Mouse (Mus musculus) limb, embryonic 11.5 days (tissue): Measurements from ENCODE around the gene Nudt9. TPM values are rescaled to one million over a fixed set of nuclear protein-coding genes. Genes with fewer than 3 reads are reported as not detected.
"Not testable (repeated sequence)": the region's sequence is repeated elsewhere in the genome, so short reads cannot be mapped to it uniquely, and the experiment has no call there.

Experiments used
- ATAC-seq: fragments of 200-750 bp; cut with Nextera tagmentation; 2 replicates; pipeline ENCODE4 v1.8.0; 2017; ENCODE audit warnings: low read depth; ENCODE audit not compliant: insufficient number of reproducible peaks, low FRiP score, low TSS enrichment
- DNase-seq: peaks from one replicate; pipeline ENCODE4 v3.0.0-alpha.2; 2015; ENCODE audit warnings: low spot score
- H3K27ac ChIP-seq: fragments of 300-500 bp; sonication (generic); replicated peaks from 2 replicates; pipeline ENCODE4 v1.5.1; 2014; ENCODE audit warnings: low read depth, mild to moderate bottlenecking, low read length
- H3K27me3 ChIP-seq: fragments of 300-500 bp; sonication (generic); 2 replicates; pipeline ENCODE4 v1.6.1; 2014; ENCODE audit warnings: mild to moderate bottlenecking, low read length, mixed read lengths; ENCODE audit not compliant: control insufficient read depth, insufficient read depth
- H3K36me3 ChIP-seq: fragments of 300-500 bp; sonication (generic); 2 replicates; pipeline ENCODE4 v1.6.1; 2014; ENCODE audit warnings: mild to moderate bottlenecking, low read length, moderate library complexity, mixed read lengths; ENCODE audit not compliant: control insufficient read depth, insufficient read depth
- H3K4me1 ChIP-seq: fragments of 300-500 bp; sonication (generic); 2 replicates; pipeline ENCODE4 v1.6.1; 2014; ENCODE audit warnings: low read length, mixed read lengths; ENCODE audit not compliant: control insufficient read depth, insufficient read depth
- H3K4me2 ChIP-seq: fragments of 300-500 bp; sonication (generic); 2 replicates; pipeline ENCODE4 v1.6.1; 2014; ENCODE audit warnings: low read depth, mild to moderate bottlenecking, moderate library complexity; ENCODE audit not compliant: severe bottlenecking
- H3K4me3 ChIP-seq: fragments of 300-500 bp; sonication (generic); 2 replicates; pipeline ENCODE4 v1.5.1; 2014; ENCODE audit warnings: low read depth, low read length
- H3K9ac ChIP-seq: fragments of 300-500 bp; sonication (generic); 2 replicates; pipeline ENCODE4 v1.6.1; 2014; ENCODE audit warnings: mild to moderate bottlenecking, low read length
- H3K9me3 ChIP-seq: fragments of 300-500 bp; sonication (generic); 2 replicates; pipeline ENCODE4 v1.6.1; 2016; ENCODE audit warnings: low read length; ENCODE audit not compliant: control insufficient read depth
- WGBS: fragments of 180-500 bp; shearing (Covaris S2); extraction: QIAGEN DNeasy Blood & Tissue Kit; methylation state at CpG from one replicate; pipeline ENCODE4 v1.1.7; 2014; 5-methylcytosine and 5-hydroxymethylcytosine counted together
- polyA plus RNA-seq: library from polyadenylated mRNA; unstranded; fragments of >200 nt; fragmentation: Nextera tagmentation; extraction: Ambion mirVana; gene quantifications from 2 replicates; pipeline ENCODE4 v1.2.1, GENCODE M21; 2014

Gene Nudt9
- polyA plus RNA-seq, 1 experiment from 2014 or later: 67.7 TPM

- Histone ChIP-seq H3K9me3 (no peaks in the 10 kb centered on the region), H3K9ac (no peak overlapping the region), H3K36me3 (no peaks in the 10 kb centered on the region), H3K4me2 (no peak overlapping the region), H3K4me3 (no peak overlapping the region), H3K27me3 (no peaks in the 10 kb centered on the region), H3K4me1 (no peaks in the 10 kb centered on the region), H3K27ac (no peak overlapping the region)
- ATAC-seq (no peak), DNase-seq (no peak)
- 89% methylated on average over 3 of the region's 3 CpGs for WGBS
Observed at GRCm38 (mm10) chr5:104009421-104009820, 36.7 kb upstream of the Nudt9 start.

- Histone ChIP-seq H3K4me2 (no peak overlapping the region), H3K36me3 (no peaks in the 10 kb centered on the region), H3K9me3 (no peaks in the 10 kb centered on the region), H3K4me1 (no peaks in the 10 kb centered on the region), H3K4me3 (no peak overlapping the region), H3K27me3 (no peaks in the 10 kb centered on the region), H3K9ac (no peak overlapping the region), H3K27ac (no peak overlapping the region)
- 92% methylated on average over 7 of the region's 7 CpGs for WGBS
- ATAC-seq: no peak
- DNase-seq: no peak
Observed at GRCm38 (mm10) chr5:104010261-104010660, 35.8 kb upstream of the Nudt9 start.

GRCm38 (mm10) chr5:104011419-104011818 is 34.7 kb upstream of the Nudt9 start:
- Histone ChIP-seq H3K36me3 (no peaks in the 10 kb centered on the region), H3K4me2 (no peak overlapping the region), H3K4me3 (no peak overlapping the region), H3K9ac (no peak overlapping the region), H3K9me3 (no peaks in the 10 kb centered on the region), H3K27me3 (no peaks in the 10 kb centered on the region), H3K27ac (no peak overlapping the region), H3K4me1 (no peaks in the 10 kb centered on the region)
- no peak for ATAC-seq
- DNase-seq: no peak

- DNase-seq (peak; percentile 84), ATAC-seq (peak; percentile 89)
- peak within 1 kb of the TSS; percentile 53 for H3K4me3 ChIP-seq
- H3K9me3 ChIP-seq: no peaks in the 10 kb centered on the region
- peak within 1 kb of the TSS; percentile 75 for H3K27ac ChIP-seq
- WGBS: under 1% methylated on average over 31 of the region's 31 CpGs
- no peaks in the 10 kb centered on the region for H3K27me3 ChIP-seq
- no peaks in the 10 kb centered on the region for H3K36me3 ChIP-seq
- peak within 1 kb of the TSS; percentile 66 for H3K4me2 ChIP-seq
- peak within 1 kb of the TSS; percentile 64 for H3K9ac ChIP-seq
- H3K4me1 ChIP-seq: 0 out of 2 replicates have a peak, but pooled peaks cover 5% of the 10 kb centered on the region
Observed at GRCm38 (mm10) chr5:104021597-104022378, 24.3 kb upstream of the Nudt9 start, which contains the start of gene Hsd17b11. Gene Hsd17b11 (minus strand): TSS chr5:104021919.

GRCm38 (mm10) chr5:104022558-104022957 is 23.5 kb upstream of the Nudt9 start:
- no peak for ATAC-seq
- no peak overlapping the region for H3K4me3 ChIP-seq
- H3K9me3 ChIP-seq: no peaks in the 10 kb centered on the region
- no peak for DNase-seq
- 0 out of 2 replicates have a peak, but pooled peaks cover 5% of the 10 kb centered on the region for H3K4me1 ChIP-seq
- no peak overlapping the region for H3K9ac ChIP-seq
- H3K27me3 ChIP-seq: no peaks in the 10 kb centered on the region
- no peaks in the 10 kb centered on the region for H3K36me3 ChIP-seq
- no peak overlapping the region for H3K27ac ChIP-seq
- 28% methylated on average over 5 of the region's 5 CpGs for WGBS
- H3K4me2 ChIP-seq: peak overlapping the region; percentile 66

GRCm38 (mm10) chr5:104023289-104024020 is 22.7 kb upstream of the Nudt9 start:
- H3K4me1 ChIP-seq: 0 out of 2 replicates have a peak, but pooled peaks cover 5% of the 10 kb centered on the region
- no peaks in the 10 kb centered on the region for H3K27me3 ChIP-seq
- 81% methylated on average over 8 of the region's 8 CpGs for WGBS

GRCm38 (mm10) chr5:104024193-104024592 is 21.9 kb upstream of the Nudt9 start:
- not testable (repeated sequence) for H3K4me1 ChIP-seq, H3K4me2 ChIP-seq, H3K27me3 ChIP-seq, H3K4me3 ChIP-seq, H3K27ac ChIP-seq, H3K9me3 ChIP-seq, ATAC-seq, H3K9ac ChIP-seq, H3K36me3 ChIP-seq, DNase-seq
- 80% methylated on average over 5 of the region's 5 CpGs for WGBS

More at GRCm38 (mm10) chr5:104023289-104024020, 22.7 kb upstream of the Nudt9 start:
- no peak overlapping the region for H3K4me2 ChIP-seq
- H3K36me3 ChIP-seq: no peaks in the 10 kb centered on the region
- no peak overlapping the region for H3K4me3 ChIP-seq
- DNase-seq (no peak), ATAC-seq (no peak)
- no peaks in the 10 kb centered on the region for H3K9me3 ChIP-seq
- H3K27ac ChIP-seq: no peak overlapping the region
- H3K9ac ChIP-seq: no peak overlapping the region

GRCm38 (mm10) chr5:104024762-104025161 is 21.3 kb upstream of the Nudt9 start:
- no peak for ATAC-seq
- no peak overlapping the region for H3K9ac ChIP-seq
- WGBS: 65% methylated on average over 11 of the region's 11 CpGs
- H3K9me3 ChIP-seq: no peaks in the 10 kb centered on the region
- H3K4me3 ChIP-seq: no peak overlapping the region
- H3K4me2 ChIP-seq: no peak overlapping the region
- no peak for DNase-seq
- 0 out of 2 replicates have a peak, but pooled peaks cover 5% of the 10 kb centered on the region for H3K4me1 ChIP-seq
- H3K27me3 ChIP-seq: no peaks in the 10 kb centered on the region
- no peaks in the 10 kb centered on the region for H3K36me3 ChIP-seq
- no peak overlapping the region for H3K27ac ChIP-seq
